Mouse (Mus musculus): Measurements from ENCODE around the gene Erv3.

The Erv3 gene

GRCm38 (mm10) chr2:131822492-131822891 is 37.1 kb downstream of the Erv3 start:
- DNase-seq (ENCODE audit: low spot score) = no peak

DNA sequence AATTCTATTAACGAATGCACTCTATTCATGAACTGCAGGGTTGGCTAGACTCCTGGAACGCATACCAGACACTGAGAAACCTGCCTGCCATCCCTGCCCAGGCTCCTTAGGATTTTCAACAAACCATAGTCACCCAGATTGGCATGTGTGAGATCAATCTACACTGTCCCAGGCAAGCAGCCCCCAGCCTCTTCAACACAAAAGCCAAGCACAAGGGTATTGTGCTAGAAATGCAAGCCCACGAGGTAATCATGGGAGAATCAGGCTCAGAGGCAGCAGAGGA is 37.9 kb downstream of the Erv3 start:
- no peak for DNase-seq (ENCODE audit: low spot score)

GRCm38 (mm10) chr2:131820932-131821707 is 38.4 kb downstream of the Erv3 start:
- DNase-seq (ENCODE audit: low spot score) = peak; percentile 80

GRCm38 (mm10) chr2:131820088-131820675 is 39.4 kb downstream of the Erv3 start:
- peak; percentile 80 for DNase-seq (ENCODE audit: low spot score)

- no peak for DNase-seq (ENCODE audit: low spot score)
Observed at GRCm38 (mm10) chr2:131814327-131814726, 45.2 kb downstream of the Erv3 start.

DNA sequence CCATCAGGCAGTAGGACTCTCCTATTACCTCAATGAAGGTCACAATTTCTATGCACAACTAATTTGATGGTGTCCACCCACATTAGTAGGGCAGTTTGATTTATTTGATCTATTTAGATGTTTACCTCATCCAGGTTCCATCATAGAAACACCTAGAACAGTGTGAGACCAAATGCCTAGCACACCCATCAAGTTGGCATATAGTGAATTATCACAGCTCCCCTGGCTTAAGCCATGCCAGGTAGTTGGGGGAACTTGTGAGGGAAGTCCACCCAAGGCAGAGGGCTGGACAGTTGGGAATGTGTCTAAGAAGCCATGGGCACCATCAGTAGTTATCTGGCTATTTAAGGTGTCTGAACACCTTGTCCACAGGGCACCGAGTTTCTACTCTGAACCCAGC is 46.1 kb downstream of the Erv3 start:
- no peak for DNase-seq (ENCODE audit: low spot score)

DNA sequence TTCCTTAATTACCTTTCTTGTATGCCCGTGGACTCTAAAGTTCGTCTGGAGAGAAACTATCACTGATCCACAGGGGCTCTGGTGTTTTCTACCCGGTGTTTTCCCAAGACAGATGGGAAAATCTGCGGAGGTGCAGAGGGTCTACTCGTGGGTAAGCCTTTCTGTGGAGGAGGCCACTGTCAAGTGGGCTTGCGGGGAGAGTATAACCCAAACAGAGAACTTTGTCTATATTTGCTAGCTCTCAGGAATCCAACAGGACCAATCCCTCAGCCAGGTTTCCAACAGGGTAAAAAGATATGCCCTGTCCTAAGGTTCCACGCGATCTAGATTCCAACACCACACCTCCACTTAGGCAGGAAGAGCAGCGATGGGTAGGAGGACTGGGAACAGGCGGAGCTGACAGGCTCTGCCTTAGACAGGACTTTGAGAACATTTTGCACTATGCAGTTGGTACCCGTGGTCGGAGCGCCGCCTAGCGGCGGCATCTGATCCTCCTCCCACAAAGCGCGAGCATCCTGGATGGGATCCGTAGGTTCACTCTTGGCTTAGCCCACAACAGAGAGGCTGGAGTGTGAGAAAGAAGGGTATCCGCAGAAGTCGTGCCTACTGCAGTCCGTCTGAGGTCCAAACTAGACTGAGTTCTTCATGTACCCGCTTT is 46.9 kb downstream of the Erv3 start:
- DNase-seq (ENCODE audit: low spot score) = peak; percentile 45

DNA sequence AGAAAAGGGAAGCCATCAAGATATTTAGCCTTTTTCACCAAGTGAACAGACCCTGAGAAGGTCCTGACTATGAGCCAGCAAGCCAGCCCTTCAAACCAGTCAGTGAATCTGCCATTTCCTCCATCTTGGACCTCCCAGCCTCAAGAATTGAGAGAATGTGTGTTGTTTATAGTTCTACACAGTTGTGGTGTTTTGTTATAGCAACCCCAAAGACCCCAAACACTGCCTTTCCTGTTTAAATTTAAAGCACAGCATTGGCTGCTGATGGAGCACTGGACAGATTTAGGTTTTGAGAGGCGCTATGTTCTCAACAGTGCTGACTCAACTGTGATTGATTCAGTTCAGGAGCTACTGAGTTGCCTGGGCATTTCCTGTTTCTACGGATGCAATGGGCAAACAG is 47.9 kb downstream of the Erv3 start:
- DNase-seq (ENCODE audit: low spot score) = no peak

- no peak for DNase-seq (ENCODE audit: low spot score)
Observed at GRCm38 (mm10) chr2:131808856-131809255, 50.7 kb downstream of the Erv3 start.

DNA sequence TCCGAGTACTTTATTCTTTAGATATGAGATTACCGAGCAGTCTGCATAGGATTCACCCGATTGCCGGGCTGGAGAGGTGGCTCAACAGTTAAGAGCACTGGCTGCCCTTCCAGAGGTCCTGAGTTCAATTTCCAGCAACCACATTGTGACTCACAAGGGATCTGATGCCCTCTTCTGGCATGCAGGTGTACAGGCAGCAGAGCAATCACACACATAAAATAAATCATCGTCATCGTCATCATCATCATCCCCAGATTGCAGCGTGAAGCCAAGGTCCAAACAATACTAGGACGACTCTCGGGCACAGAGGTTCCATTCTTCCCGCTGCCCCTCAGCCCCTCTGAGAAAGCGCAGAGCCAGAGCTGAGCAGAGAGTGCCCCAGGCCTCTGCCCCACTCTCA is 51.9 kb downstream of the Erv3 start:
- DNase-seq (ENCODE audit: low spot score) = no peak

GRCm38 (mm10) chr2:131806863-131807262 is 52.7 kb downstream of the Erv3 start:
- no peak for DNase-seq (ENCODE audit: low spot score)

DNA sequence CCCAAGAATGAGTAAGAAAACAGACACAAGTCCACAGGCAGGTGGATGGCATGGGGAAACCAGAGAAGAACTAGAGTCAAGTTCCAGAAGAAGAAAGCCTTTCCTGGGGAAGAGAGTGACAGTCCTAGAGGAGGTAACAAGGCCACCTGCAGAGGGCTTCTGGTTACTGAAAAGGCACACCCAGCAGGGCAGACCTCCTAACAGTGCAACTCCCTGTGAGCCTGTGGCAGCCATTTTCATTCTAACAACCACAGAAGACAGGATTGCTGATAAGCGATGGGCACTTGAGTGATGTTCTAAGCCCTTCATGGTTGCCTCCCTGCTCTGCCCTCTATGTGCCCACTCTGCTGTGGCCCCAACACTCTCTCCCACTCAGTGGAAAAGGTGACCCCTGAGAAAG is 54.2 kb downstream of the Erv3 start:
- no peak for DNase-seq (ENCODE audit: low spot score)

DNA sequence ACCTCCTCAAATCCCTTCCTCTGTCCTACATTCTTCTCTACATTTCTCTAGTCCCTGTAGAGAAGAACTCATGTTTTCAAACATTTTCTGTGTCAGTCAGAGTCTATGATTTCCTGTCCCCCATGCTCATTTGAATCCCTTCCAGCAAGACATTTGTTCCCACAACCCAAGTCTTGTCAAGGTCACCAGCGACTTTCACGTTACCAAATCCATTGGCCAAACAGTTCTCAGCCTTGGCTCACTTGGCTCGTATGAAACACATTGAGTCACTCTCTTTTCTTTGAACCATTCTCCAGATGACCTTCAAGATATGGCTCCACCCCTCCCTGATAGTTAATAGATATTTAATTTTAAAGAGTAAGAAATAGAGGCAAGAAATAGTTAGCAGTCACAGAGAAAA is 55.7 kb downstream of the Erv3 start:
- no peak for DNase-seq (ENCODE audit: low spot score)
